Mouse (Mus musculus): ENCODE measurements around the gene Smc3.
"Not testable (repeated sequence)": the region's sequence is repeated elsewhere in the genome, so short reads cannot be mapped to it uniquely, and the experiment has no call there.

The Smc3 gene

GRCm38 (mm10) chr19:53576061-53576460 is 24.1 kb upstream of the Smc3 start:
- no peak for DNase-seq (ENCODE audit: low spot score)

- DNase-seq (ENCODE audit: low spot score) = peak; percentile 32
These were observed 23.0 kb upstream of the Smc3 start for GRCm38 (mm10) chr19:53577025-53577800.

DNA sequence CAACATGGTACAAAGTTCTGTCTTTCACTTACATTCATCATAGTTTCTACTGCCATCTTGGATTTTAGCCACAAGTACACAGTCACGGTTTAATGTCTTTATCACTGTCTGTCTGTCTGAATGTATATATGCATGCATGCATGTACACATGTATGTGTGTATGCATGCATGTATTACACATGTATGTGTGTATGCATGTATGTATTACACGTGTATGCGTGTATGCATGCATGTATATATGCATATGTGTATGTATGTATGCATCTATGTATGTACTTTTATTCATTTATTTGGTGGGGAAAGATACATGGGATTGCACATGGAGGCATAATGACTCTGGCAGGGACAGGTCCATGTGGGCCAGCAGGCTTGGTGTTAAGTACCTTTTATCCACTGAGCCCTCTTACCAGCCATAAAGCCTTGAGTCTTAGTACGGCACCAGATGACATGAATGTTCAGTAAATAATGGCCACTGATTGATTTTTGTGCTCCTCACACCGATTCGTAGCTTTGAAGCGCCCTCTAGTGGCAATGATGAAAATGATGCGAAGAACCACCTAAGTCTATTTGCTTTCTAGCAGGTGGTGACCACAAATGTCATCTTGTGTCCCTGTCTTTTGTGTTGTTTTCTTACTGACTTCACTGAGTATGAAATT is 21.5 kb upstream of the Smc3 start:
- DNase-seq (ENCODE audit: low spot score) = no peak

DNA sequence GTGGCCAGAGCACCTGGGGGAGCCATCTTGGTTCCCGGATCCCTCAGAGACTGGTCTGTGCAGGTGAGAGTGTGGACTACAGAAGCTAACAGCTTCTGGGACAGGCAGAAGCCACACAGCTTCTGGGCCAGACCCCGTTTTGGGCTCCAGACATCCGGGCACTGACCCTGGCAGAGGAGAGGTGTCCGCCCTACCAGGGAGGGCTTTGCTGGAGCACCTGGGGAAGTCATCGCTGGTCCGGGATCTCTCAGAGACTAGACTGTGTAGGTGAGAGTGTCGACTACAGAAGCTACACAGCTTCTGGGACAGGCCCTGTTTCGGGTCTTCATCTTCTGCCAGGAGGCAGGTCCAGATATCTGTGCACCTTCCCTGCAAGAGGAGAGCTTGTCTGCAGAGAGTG is 19.9 kb upstream of the Smc3 start:
- not testable (repeated sequence) for DNase-seq (ENCODE audit: low spot score)

GRCm38 (mm10) chr19:53587686-53588085 is 12.5 kb upstream of the Smc3 start:
- not testable (repeated sequence) for DNase-seq (ENCODE audit: low spot score)

DNA sequence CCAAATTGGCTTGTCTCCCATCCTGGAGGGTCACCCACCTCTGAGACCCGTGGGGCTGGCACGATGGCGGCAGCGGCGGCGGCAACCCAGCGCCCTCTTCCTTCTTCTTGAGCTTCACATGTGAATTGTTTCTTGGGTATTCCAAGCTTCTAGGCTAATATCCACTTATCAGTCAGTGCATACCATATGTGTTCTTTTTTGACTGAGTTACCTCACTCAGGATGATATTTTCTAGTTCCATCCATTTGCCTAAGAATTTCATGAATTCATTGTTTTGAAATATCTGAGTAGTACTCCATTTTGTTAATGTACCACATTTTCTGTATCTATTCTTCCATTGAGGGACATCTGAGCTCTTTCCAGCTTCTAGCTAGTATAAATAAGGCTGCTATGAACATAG is 11.2 kb upstream of the Smc3 start, which contains the start of gene Nutf2-ps1:
TSS of gene Nutf2-ps1 (minus strand) at position 101 of the 400 bp plus-strand sequence.
- not testable (repeated sequence) for DNase-seq (ENCODE audit: low spot score)

GRCm38 (mm10) chr19:53596723-53597474 is 3.3 kb upstream of the Smc3 start:
- DNase-seq (ENCODE audit: low spot score) = no peak

DNA sequence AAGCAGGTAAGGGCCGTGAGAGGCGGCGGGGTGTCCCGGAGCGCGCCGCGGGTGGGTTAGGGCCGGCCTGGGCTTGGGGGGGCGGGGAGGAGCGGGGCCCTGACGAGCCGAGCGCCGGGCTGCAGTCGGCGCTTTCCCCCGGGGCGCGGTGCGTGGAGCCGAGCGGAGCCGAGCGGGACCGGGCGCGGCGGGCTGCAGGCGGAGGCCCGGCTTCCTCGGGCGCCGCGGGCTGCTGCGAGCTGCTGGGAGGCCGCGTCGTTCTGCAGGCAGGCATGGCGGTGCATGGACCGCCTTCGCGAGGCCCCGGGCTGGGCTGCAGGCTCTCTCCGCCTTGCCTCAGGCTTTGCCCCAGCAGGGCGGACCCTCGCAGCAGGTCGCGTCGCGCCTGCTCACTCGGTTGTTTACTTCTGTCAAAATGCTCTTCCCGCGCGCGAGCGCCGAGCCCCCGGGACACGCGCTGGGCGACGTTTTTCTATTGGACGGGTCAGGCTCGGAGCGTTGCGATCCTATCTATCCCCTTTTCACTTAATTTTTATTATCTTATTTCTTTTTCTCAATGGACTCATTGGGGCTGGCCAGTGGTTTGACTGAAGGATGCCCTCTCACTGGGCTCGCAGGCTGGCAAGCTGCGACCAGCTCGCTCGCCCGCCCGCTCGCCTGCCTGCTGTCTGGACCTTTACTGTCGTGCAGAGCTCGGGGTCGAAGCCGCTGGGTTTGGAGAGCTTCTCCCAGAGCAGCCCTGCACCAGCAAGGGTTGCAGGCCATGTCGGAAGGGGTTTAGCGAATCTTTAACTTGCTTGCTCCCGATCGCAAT is 558 bp downstream of the Smc3 start:
- peak; percentile 68 for DNase-seq (ENCODE audit: low spot score)

GRCm38 (mm10) chr19:53601363-53601655 is 1.1 kb downstream of the Smc3 start:
- no peak for DNase-seq (ENCODE audit: low spot score)

- DNase-seq (ENCODE audit: low spot score) = no peak
These were observed 8.7 kb downstream of the Smc3 start for GRCm38 (mm10) chr19:53608921-53609320.

- no peak for DNase-seq (ENCODE audit: low spot score)
These were observed 21.5 kb downstream of the Smc3 start for GRCm38 (mm10) chr19:53621681-53622080.

DNA sequence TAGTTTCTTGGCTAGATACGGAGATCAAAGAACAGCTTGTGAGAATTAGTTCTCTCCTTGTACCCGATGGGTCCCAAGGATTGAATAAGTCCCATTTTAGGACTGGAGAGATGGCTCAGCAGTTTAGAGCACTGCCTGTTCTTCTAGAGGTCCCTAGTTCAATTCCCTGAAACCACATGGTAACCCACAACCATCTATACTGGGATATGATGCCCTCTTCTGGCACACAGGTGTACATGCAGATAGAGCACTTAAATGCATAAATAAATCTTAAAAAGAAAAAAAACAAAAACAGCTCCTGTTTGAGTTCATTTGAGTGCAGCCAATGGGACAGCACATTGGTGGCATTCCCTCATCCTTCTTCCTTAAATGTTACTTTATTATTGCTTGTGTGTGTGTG is 37.8 kb downstream of the Smc3 start:
- no peak for DNase-seq (ENCODE audit: low spot score)

DNA sequence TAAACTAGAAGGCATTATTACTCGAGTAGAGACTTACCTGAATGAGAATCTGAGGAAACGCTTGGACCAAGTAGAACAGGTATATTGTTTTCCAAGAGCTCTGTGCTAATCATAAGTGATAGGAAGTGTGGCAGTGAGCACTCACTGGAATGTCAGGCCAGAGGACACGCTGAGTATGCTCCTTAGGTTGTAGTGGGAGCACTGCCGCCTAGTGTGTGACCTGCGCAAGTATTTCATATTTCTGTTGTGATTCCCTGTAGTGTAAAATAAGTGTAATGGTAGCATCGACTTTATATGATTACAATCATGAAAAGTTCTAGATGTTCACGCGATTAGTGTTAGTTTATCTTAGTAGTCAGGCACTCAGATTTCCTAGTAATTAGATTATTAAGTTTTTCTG is 38.5 kb downstream of the Smc3 start:
- DNase-seq (ENCODE audit: low spot score) = no peak

DNA sequence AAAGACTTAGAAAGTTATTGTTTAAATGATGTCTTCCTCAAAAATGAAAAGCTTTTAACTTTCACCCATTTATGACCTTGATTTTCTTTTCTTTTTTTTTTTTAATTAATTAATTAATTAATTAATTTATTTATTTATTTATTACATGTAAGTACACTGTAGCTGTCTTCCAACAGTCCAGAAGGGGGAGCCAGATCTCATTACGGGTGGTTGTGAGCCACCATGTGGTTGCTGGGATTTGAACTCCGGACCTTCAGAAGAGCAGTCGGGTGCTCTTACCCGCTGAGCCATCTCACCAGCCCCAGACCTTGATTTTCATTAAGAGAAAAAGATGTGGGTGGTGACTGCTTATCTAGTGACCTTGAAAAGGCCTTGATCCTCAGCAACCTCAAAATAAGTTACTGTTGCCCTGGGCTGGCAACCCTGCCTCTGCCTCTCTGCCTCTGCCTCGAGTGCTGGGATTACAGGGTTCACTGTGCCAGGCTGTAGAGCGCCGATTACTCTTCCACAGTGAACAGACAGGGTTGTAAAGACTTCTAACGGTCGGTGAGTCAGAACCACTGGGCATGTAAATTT is 43.9 kb downstream of the Smc3 start:
- no peak for DNase-seq (ENCODE audit: low spot score)

- DNase-seq (ENCODE audit: low spot score) = no peak
These were observed 47.1 kb downstream of the Smc3 start for GRCm38 (mm10) chr19:53647301-53647700.

GRCm38 (mm10) chr19:53648056-53648455 is 47.9 kb downstream of the Smc3 start:
- no peak for DNase-seq (ENCODE audit: low spot score)

DNA sequence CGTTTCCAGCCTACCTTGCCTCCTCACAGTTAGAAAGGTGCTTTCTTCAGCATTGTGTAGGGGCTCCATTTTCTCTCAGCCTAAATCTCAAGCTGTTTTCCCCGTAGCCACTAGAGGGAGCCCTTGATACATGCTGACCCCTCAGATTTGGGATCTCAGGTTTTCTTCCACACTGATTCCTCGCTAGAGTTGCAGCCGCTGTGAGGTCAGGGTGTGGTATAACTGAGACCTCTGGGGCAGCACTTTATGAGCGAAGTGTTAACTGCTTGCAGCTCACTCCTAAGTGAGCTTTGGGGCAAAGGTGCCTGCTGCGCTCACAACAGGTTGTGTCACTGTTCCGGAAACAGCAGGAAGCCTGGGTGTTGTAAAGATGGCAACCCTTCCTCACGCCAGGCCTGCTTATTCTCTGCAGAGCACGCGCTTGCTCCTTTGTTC is 48.6 kb downstream of the Smc3 start:
- peak; percentile 40 for DNase-seq (ENCODE audit: low spot score)

DNA sequence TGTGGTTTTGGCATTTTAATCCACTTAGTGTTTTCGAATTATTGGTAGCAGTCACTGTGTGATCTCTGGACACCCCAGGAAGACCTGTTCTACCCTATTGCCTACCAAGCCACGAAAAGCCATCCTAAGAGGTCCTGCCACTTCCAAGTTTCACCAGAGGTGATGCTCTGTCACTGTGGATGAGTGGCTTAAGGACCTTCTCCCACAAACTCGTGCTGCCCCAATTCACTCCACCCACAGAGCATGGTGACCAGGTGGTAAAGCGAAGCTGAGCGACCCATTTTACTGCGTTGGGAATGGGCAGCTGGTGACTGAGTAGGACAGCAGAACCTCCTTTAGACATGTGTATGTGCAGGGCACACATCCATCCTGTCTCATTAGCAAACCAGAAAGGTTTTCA is 49.2 kb downstream of the Smc3 start:
- no peak for DNase-seq (ENCODE audit: low spot score)

DNA sequence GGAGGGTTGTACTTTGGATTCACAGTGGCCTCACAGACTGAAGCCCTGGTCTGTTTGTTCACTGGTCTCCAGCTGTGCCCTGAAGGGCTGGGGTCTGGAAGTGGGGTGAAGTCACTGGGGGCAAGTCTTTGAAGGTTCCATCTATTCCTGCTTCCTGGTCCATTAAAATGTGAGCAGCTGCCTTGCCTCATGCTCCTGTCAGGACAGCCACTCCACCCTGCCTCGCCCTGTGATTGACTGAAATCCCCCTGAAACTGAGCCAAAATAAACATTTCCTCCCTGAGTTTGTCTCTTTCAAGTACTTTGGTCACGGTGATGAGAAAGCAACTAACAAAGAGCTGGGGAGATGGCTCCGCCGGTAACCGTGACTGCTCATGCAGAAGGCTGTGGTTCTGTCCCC is 49.6 kb downstream of the Smc3 start:
- no peak for DNase-seq (ENCODE audit: low spot score)

GRCm38 (mm10) chr19:53650921-53651320 is 50.7 kb downstream of the Smc3 start:
- no peak for DNase-seq (ENCODE audit: low spot score)

DNA sequence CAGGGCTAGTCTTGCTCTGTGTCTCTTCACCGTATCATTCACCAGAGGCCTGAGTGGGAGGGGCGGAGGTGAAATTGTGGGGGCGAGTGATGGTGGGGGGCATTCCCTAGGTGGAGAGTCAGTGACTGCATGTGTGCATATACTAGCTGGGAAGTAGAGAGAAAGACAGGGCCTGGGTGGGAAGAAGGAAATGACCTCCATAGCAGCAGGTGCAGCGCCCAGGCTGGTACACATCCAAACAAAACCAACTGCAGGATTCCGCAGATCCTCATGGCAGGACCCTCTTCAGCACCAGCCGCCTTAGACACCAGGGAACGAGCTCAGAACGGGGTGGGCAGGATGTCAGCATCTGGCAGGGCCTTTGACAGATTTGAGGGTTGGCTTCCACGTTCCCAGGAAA is 52.1 kb downstream of the Smc3 start:
- DNase-seq (ENCODE audit: low spot score) = no peak
